Mouse (Mus musculus): Measurements from ENCODE around the gene Sgtb. TPM values are rescaled to one million over a fixed set of nuclear protein-coding genes. Genes with fewer than 3 reads are reported as not detected.

The Sgtb gene
- polyA plus RNA-seq, 1 experiment = 0.26 TPM

GRCm38 (mm10) chr13:104070703-104071102 is 38.8 kb upstream of the Sgtb start:
- Histone ChIP-seq H3K4me1 (replicated peaks; ENCODE audit: control insufficient read depth, insufficient read depth, low read length) (peaks cover 6% of the 10 kb centered on the region), H3K4me3 (ENCODE audit: control insufficient read depth, insufficient read depth, low read length) (no peak overlapping the region), H3K36me3 (ENCODE audit: control insufficient read depth, insufficient read depth, low read length) (no peaks in the 10 kb centered on the region), H3K27me3 (ENCODE audit: control insufficient read depth, insufficient read depth, low read length) (no peaks in the 10 kb centered on the region), H3K27ac (ENCODE audit: control insufficient read depth, insufficient read depth, low read length) (no peak overlapping the region)
- TF ChIP-seq CTCF (IDR thresholded peaks at IDR 0.05; ENCODE audit: borderline replicate concordance, control insufficient read depth, extremely low read depth, insufficient read depth, low read length, poor library complexity) (no peak), POLR2A (IDR thresholded peaks at IDR 0.05; ENCODE audit: control insufficient read depth, extremely low read depth, insufficient read depth, low read length, poor library complexity) (no peak)
- 80% methylated on average over 3 of the region's 3 CpGs for WGBS
- no peak for DNase-seq

- Histone ChIP-seq H3K4me1 (replicated peaks; ENCODE audit: control insufficient read depth, insufficient read depth, low read length) (peaks cover 6% of the 10 kb centered on the region), H3K36me3 (ENCODE audit: control insufficient read depth, insufficient read depth, low read length) (no peaks in the 10 kb centered on the region), H3K4me3 (ENCODE audit: control insufficient read depth, insufficient read depth, low read length) (no peak overlapping the region), H3K27me3 (ENCODE audit: control insufficient read depth, insufficient read depth, low read length) (no peaks in the 10 kb centered on the region), H3K27ac (ENCODE audit: control insufficient read depth, insufficient read depth, low read length) (no peak overlapping the region)
- no peak for DNase-seq
- TF ChIP-seq POLR2A (IDR thresholded peaks at IDR 0.05; ENCODE audit: control insufficient read depth, extremely low read depth, insufficient read depth, low read length, poor library complexity) (no peak), CTCF (IDR thresholded peaks at IDR 0.05; ENCODE audit: borderline replicate concordance, control insufficient read depth, extremely low read depth, insufficient read depth, low read length, poor library complexity) (no peak)
- WGBS = 94% methylated on average over 9 of the region's 9 CpGs
Measured at GRCm38 (mm10) chr13:104072351-104072750, 37.2 kb upstream of the Sgtb start.

GRCm38 (mm10) chr13:104074230-104074629 is 35.3 kb upstream of the Sgtb start:
- TF ChIP-seq CTCF (IDR thresholded peaks at IDR 0.05; ENCODE audit: borderline replicate concordance, control insufficient read depth, extremely low read depth, insufficient read depth, low read length, poor library complexity) (no peak), POLR2A (IDR thresholded peaks at IDR 0.05; ENCODE audit: control insufficient read depth, extremely low read depth, insufficient read depth, low read length, poor library complexity) (no peak)
- Histone ChIP-seq H3K4me1 (replicated peaks; ENCODE audit: control insufficient read depth, insufficient read depth, low read length) (peaks cover 6% of the 10 kb centered on the region), H3K4me3 (ENCODE audit: control insufficient read depth, insufficient read depth, low read length) (no peak overlapping the region), H3K36me3 (ENCODE audit: control insufficient read depth, insufficient read depth, low read length) (no peaks in the 10 kb centered on the region), H3K27me3 (ENCODE audit: control insufficient read depth, insufficient read depth, low read length) (no peaks in the 10 kb centered on the region), H3K27ac (ENCODE audit: control insufficient read depth, insufficient read depth, low read length) (no peak overlapping the region)
- no peak for DNase-seq
- 95% methylated on average over 8 of the region's 8 CpGs for WGBS

GRCm38 (mm10) chr13:104074731-104075130 is 34.8 kb upstream of the Sgtb start:
- peak; percentile 7 for DNase-seq

GRCm38 (mm10) chr13:104076993-104077392 is 32.5 kb upstream of the Sgtb start:
- no peaks in the 10 kb centered on the region for H3K27me3 ChIP-seq (ENCODE audit: control insufficient read depth, insufficient read depth, low read length)
- no peak overlapping the region for H3K27ac ChIP-seq (ENCODE audit: control insufficient read depth, insufficient read depth, low read length)
- peaks cover 6% of the 10 kb centered on the region for H3K4me1 ChIP-seq (replicated peaks; ENCODE audit: control insufficient read depth, insufficient read depth, low read length)
- 95% methylated on average over 6 of the region's 6 CpGs for WGBS
- H3K36me3 ChIP-seq (ENCODE audit: control insufficient read depth, insufficient read depth, low read length) = no peaks in the 10 kb centered on the region
- no peak overlapping the region for H3K4me3 ChIP-seq (ENCODE audit: control insufficient read depth, insufficient read depth, low read length)
- no peak for TF ChIP-seq POLR2A (IDR thresholded peaks at IDR 0.05; ENCODE audit: control insufficient read depth, extremely low read depth, insufficient read depth, low read length, poor library complexity)
- no peak for TF ChIP-seq CTCF (IDR thresholded peaks at IDR 0.05; ENCODE audit: borderline replicate concordance, control insufficient read depth, extremely low read depth, insufficient read depth, low read length, poor library complexity)
- DNase-seq = no peak

More at GRCm38 (mm10) chr13:104074731-104075130, 34.8 kb upstream of the Sgtb start:
- Histone ChIP-seq H3K4me1 (replicated peaks; ENCODE audit: control insufficient read depth, insufficient read depth, low read length) (peaks cover 6% of the 10 kb centered on the region), H3K36me3 (ENCODE audit: control insufficient read depth, insufficient read depth, low read length) (no peaks in the 10 kb centered on the region), H3K27ac (ENCODE audit: control insufficient read depth, insufficient read depth, low read length) (no peak overlapping the region), H3K4me3 (ENCODE audit: control insufficient read depth, insufficient read depth, low read length) (no peak overlapping the region), H3K27me3 (ENCODE audit: control insufficient read depth, insufficient read depth, low read length) (no peaks in the 10 kb centered on the region)
- 31% methylated on average over 10 of the region's 10 CpGs for WGBS
- TF ChIP-seq CTCF (IDR thresholded peaks at IDR 0.05; ENCODE audit: borderline replicate concordance, control insufficient read depth, extremely low read depth, insufficient read depth, low read length, poor library complexity) = no peak
- TF ChIP-seq POLR2A (IDR thresholded peaks at IDR 0.05; ENCODE audit: control insufficient read depth, extremely low read depth, insufficient read depth, low read length, poor library complexity) = no peak

GRCm38 (mm10) chr13:104082504-104082903 is 27.0 kb upstream of the Sgtb start:
- H3K4me3 ChIP-seq (ENCODE audit: control insufficient read depth, insufficient read depth, low read length) = no peak overlapping the region
- H3K4me1 ChIP-seq (replicated peaks; ENCODE audit: control insufficient read depth, insufficient read depth, low read length) = no peaks in the 10 kb centered on the region
- no peak for DNase-seq
- TF ChIP-seq POLR2A (IDR thresholded peaks at IDR 0.05; ENCODE audit: control insufficient read depth, extremely low read depth, insufficient read depth, low read length, poor library complexity) = no peak
- TF ChIP-seq CTCF (IDR thresholded peaks at IDR 0.05; ENCODE audit: borderline replicate concordance, control insufficient read depth, extremely low read depth, insufficient read depth, low read length, poor library complexity) = no peak
- H3K27me3 ChIP-seq (ENCODE audit: control insufficient read depth, insufficient read depth, low read length) = no peaks in the 10 kb centered on the region
- H3K36me3 ChIP-seq (ENCODE audit: control insufficient read depth, insufficient read depth, low read length) = no peaks in the 10 kb centered on the region
- WGBS = 98% methylated on average over 7 of the region's 7 CpGs
- no peak overlapping the region for H3K27ac ChIP-seq (ENCODE audit: control insufficient read depth, insufficient read depth, low read length)

- Histone ChIP-seq H3K27me3 (ENCODE audit: control insufficient read depth, insufficient read depth, low read length) (no peaks in the 10 kb centered on the region), H3K4me1 (replicated peaks; ENCODE audit: control insufficient read depth, insufficient read depth, low read length) (no peaks in the 10 kb centered on the region), H3K36me3 (ENCODE audit: control insufficient read depth, insufficient read depth, low read length) (no peaks in the 10 kb centered on the region), H3K27ac (ENCODE audit: control insufficient read depth, insufficient read depth, low read length) (no peak overlapping the region), H3K4me3 (ENCODE audit: control insufficient read depth, insufficient read depth, low read length) (no peak overlapping the region)
- no peak for DNase-seq
- TF ChIP-seq CTCF (IDR thresholded peaks at IDR 0.05; ENCODE audit: borderline replicate concordance, control insufficient read depth, extremely low read depth, insufficient read depth, low read length, poor library complexity) (no peak), POLR2A (IDR thresholded peaks at IDR 0.05; ENCODE audit: control insufficient read depth, extremely low read depth, insufficient read depth, low read length, poor library complexity) (no peak)
- 92% methylated on average over 2 of the region's 2 CpGs for WGBS
Measured at GRCm38 (mm10) chr13:104084600-104084999, 24.9 kb upstream of the Sgtb start.

Data from thymus, adult 2 months (tissue).